Mouse (Mus musculus) hindbrain, embryonic 12.5 days (tissue): ENCODE measurements around the gene Scd4. TPM values are rescaled to one million over a fixed set of nuclear protein-coding genes. Genes with fewer than 3 reads are reported as not detected.
"Not testable (repeated sequence)": the region's sequence is repeated elsewhere in the genome, so short reads cannot be mapped to it uniquely, and the experiment has no call there.

Experiments
- ATAC-seq: fragments of 200-750 bp; cut with Nextera tagmentation; 2 replicates; pipeline ENCODE4 v1.8.0; 2017; ENCODE audit warnings: moderate TSS enrichment; ENCODE audit not compliant: low FRiP score
- H3K27ac ChIP-seq: fragments of 300-500 bp; sonication (generic); 2 replicates; pipeline ENCODE4 v1.5.1; 2016; ENCODE audit warnings: mild to moderate bottlenecking
- H3K27me3 ChIP-seq: fragments of 300-500 bp; sonication (generic); 2 replicates; pipeline ENCODE4 v1.6.1; 2016; ENCODE audit warnings: mild to moderate bottlenecking
- H3K36me3 ChIP-seq: fragments of 300-500 bp; sonication (generic); 2 replicates; pipeline ENCODE4 v1.6.1; 2016; ENCODE audit warnings: mild to moderate bottlenecking
- H3K4me1 ChIP-seq: fragments of 300-500 bp; sonication (generic); 2 replicates; pipeline ENCODE4 v1.6.1; 2016
- H3K4me2 ChIP-seq: fragments of 300-500 bp; sonication (generic); replicated peaks from 2 replicates; pipeline ENCODE4 v1.6.1; 2016; ENCODE audit warnings: mild to moderate bottlenecking
- H3K4me3 ChIP-seq: fragments of 300-500 bp; sonication (generic); 2 replicates; pipeline ENCODE4 v1.5.1; 2016; ENCODE audit warnings: mild to moderate bottlenecking
- H3K9ac ChIP-seq: fragments of 300-500 bp; sonication (generic); 2 replicates; pipeline ENCODE4 v1.6.1; 2016; ENCODE audit warnings: mild to moderate bottlenecking, moderate library complexity
- H3K9me3 ChIP-seq: fragments of 300-500 bp; sonication (generic); replicated peaks from 2 replicates; pipeline ENCODE4 v1.6.1; 2016; ENCODE audit warnings: mild to moderate bottlenecking
- WGBS: fragments of 180-500 bp; shearing (Covaris S2); methylation state at CpG from one replicate; pipeline ENCODE4 v1.1.7; 2016; 5-methylcytosine and 5-hydroxymethylcytosine counted together
- polyA plus RNA-seq: library from polyadenylated mRNA; unstranded; fragments of >200 nt; fragmentation: Nextera tagmentation; extraction: Ambion mirVana; gene quantifications from 2 replicates; pipeline ENCODE4 v1.2.1, GENCODE M21; 2016

Gene Scd4
- polyA plus RNA-seq, 1 experiment from 2014 or later: 0.10 TPM

DNA sequence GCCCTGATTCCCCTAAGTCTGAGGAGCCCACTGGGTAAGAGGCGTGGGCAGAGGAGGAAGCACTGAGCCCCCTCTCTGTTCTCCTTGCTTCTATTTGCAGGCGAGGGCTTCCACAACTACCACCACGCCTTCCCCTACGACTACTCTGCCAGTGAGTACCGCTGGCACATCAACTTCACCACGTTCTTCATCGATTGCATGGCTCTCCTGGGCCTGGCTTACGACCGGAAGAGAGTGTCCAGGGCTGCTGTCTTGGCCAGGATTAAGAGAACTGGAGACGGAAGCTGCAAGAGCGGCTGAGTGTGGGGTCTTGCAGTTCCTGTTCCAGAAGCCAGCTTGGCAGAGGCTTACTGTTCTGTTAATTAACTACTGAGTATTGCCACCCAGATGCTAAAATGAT, 30.0 kb upstream of the Scd4 start:
- no peak overlapping the region for H3K27ac ChIP-seq
- H3K9me3 ChIP-seq: no peaks in the 10 kb centered on the region
- no peak for ATAC-seq
- H3K4me1 ChIP-seq: peaks cover 54% of the 10 kb centered on the region
- no peak overlapping the region for H3K4me3 ChIP-seq
- H3K36me3 ChIP-seq: peaks cover 98% of the 10 kb centered on the region
- no peak overlapping the region for H3K9ac ChIP-seq
- WGBS: 91% methylated on average over 11 of the region's 11 CpGs
- H3K27me3 ChIP-seq: no peaks in the 10 kb centered on the region
- no peak overlapping the region for H3K4me2 ChIP-seq

DNA sequence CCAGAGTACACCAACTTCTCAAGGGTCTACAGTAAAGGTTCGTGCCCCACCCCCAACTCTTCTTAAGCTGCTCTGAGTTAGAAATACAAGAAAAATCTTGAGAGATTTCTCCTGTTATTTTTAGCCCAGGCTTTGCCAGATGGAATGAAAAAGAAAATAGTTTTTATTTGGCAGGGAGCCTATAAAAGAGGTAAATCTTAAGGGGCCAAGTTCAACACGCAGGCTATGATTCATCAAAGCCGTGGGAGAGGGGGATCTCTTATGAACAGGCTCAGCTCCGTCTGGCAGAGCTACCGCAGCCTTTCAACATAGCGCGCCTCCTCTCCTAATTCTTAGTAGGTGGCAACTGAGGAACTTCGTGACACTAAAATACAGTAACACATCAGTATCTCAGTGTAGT, 29.4 kb upstream of the Scd4 start:
- H3K36me3 ChIP-seq: peaks cover 96% of the 10 kb centered on the region
- WGBS: 84% methylated on average over 8 of the region's 8 CpGs

DNA sequence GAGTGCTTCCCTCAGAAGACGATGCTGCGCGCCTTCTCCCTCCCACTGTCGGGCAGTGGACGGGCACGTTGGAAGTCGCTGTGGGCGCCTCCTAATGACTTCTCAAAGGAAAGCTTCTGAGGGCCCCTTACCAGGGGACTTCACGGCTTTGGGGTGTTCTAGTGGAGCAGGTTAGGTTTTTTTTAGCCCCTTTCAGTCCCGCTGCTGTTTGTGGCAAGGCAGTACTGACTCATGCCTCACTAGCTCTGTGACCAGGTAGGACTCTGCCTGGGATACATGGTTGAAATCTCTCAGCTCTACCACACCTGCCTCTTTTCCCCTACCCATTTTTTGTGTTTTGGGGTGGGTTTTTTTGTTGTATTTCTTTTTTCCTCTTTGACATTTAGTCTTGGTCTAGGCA, 28.5 kb upstream of the Scd4 start:
- Histone ChIP-seq H3K36me3 (peaks cover 87% of the 10 kb centered on the region), H3K4me2 (no peak overlapping the region), H3K4me3 (no peak overlapping the region), H3K4me1 (peaks cover 39% of the 10 kb centered on the region), H3K27ac (no peak overlapping the region), H3K9ac (no peak overlapping the region), H3K9me3 (no peaks in the 10 kb centered on the region), H3K27me3 (no peaks in the 10 kb centered on the region)
- 88% methylated on average over 10 of the region's 10 CpGs for WGBS
- ATAC-seq: no peak

More for the DNA sequence above, 29.4 kb upstream of the Scd4 start:
- no peak overlapping the region for H3K9ac ChIP-seq
- peaks cover 48% of the 10 kb centered on the region for H3K4me1 ChIP-seq
- no peak overlapping the region for H3K27ac ChIP-seq
- H3K4me2 ChIP-seq: no peak overlapping the region
- H3K4me3 ChIP-seq: no peak overlapping the region
- no peak for ATAC-seq
- H3K9me3 ChIP-seq: no peaks in the 10 kb centered on the region
- no peaks in the 10 kb centered on the region for H3K27me3 ChIP-seq

DNA sequence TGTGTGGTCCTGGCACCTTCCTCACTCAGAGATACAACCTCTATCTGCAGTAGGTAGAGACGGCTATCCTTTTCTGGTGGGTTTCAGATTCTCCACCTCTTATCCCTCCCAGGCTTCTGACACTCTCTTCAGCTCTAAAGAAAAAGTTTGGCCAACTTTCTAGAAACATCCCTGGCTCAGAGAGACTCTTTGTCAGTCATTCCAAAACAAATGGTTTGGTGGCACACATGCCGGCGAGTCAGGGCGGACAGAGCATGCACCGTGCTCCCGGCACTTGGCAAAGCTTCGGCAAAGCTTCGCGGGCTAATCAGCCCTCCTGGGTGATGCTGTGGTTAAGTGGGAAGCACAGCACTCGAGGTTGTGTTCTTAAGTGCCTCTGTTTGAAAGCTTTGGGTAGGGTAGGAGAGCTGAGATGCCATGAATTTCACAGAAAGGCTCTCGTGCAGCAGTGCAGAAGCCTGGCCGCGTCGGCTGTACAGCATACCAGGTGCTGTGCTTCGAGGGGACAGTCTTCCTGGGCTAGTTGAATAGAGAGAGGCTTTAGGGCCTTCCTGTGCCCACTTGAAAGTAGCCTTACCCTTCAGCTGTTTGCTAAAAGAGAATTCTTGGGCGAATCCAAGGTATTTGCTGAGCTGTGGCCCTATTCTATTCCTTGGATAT, 27.9 kb upstream of the Scd4 start:
- peaks cover 81% of the 10 kb centered on the region for H3K36me3 ChIP-seq
- H3K27ac ChIP-seq: no peak overlapping the region
- no peaks in the 10 kb centered on the region for H3K9me3 ChIP-seq
- WGBS: 94% methylated on average over 16 of the region's 16 CpGs
- H3K4me1 ChIP-seq: peaks cover 34% of the 10 kb centered on the region
- H3K4me3 ChIP-seq: no peak overlapping the region
- ATAC-seq: no peak
- H3K27me3 ChIP-seq: no peaks in the 10 kb centered on the region
- H3K4me2 ChIP-seq: no peak overlapping the region
- H3K9ac ChIP-seq: no peak overlapping the region

DNA sequence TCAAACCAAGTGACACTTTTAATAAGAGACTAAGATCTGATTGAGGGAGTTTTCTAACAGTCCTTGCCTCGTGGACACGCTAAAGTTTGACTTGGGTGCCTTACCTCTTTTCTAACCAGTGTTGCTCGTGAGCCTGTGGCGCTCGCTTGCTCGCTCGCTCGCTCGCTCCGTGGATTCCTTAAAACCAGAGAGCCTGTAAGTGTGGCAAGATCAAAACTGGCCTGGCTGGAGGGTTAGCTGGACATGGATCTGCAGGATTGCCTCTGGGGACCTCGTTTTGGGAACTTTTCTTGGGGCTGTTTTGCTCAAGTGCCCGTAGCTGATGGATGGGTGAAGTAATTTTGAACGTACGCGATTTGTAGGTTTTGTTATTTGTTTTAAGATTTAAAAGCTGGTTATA, 27.2 kb upstream of the Scd4 start:
- H3K27ac ChIP-seq: no peak overlapping the region
- no peak overlapping the region for H3K9ac ChIP-seq
- H3K27me3 ChIP-seq: no peaks in the 10 kb centered on the region
- no peaks in the 10 kb centered on the region for H3K9me3 ChIP-seq
- H3K4me2 ChIP-seq: no peak overlapping the region
- WGBS: 92% methylated on average over 15 of the region's 15 CpGs
- H3K4me3 ChIP-seq: no peak overlapping the region
- no peak for ATAC-seq
- peaks cover 28% of the 10 kb centered on the region for H3K4me1 ChIP-seq
- peaks cover 74% of the 10 kb centered on the region for H3K36me3 ChIP-seq

DNA sequence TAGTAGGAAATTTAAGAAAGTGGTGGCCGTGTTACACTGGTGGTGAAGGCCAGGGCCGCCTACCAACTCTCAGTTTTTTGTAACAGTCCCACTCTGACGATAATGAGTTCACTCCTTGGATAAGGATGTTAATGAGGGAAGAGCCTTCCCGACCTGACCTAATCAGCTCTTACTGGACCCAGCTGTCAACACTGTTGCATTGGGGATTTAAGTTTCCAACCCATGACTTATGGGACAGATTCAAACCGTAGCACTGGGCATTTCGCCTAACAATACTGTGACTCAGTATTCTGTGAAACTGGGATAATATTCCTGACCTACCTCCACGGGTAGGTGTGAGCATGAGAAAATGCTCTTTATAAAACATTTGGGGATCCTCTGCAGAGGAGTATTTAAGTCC, 26.7 kb upstream of the Scd4 start:
- Histone ChIP-seq H3K4me2 (no peak overlapping the region), H3K9ac (no peak overlapping the region), H3K27me3 (no peaks in the 10 kb centered on the region), H3K4me1 (peaks cover 28% of the 10 kb centered on the region), H3K9me3 (no peaks in the 10 kb centered on the region), H3K36me3 (peaks cover 69% of the 10 kb centered on the region), H3K4me3 (no peak overlapping the region), H3K27ac (no peak overlapping the region)
- no peak for ATAC-seq
- 79% methylated on average over 7 of the region's 7 CpGs for WGBS

DNA sequence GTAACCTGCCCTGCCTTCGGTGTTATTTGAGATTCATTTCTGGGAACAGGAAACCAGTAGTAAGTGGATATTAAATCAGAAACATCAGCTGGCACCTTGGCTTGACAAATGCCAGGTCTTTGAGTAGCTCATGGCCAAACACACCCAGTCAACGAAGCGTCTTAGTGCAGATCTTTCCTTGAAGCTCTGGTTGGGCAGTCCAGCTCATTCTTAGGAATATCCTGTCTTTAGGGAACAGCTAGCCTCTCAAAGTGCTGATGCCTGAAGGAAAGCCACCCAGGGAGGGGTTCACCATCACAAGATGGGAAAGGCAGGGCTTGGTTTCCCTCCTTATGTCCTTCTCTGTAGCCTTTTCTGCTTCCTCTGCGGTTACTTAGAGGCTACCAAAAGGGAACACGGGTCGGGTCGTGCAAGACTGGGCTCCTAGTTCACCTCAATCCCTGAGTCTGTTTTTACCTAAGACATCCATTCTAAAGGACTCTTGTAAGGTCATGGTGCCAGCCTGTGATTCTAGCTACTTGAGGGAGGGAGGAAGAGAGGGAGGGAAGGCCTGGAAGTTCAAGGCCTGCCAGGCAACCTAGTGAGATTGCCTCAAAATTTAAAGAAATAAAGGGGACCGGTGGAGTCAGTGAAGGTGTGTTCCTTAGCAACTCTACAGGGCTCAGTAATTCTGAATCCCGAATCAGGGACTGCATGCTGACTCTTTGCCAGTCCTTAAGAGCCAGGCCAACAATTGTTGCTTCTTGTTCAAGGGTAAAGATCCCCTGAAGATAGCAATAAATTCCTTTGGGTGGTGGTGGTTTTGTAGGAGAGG, 25.6 kb upstream of the Scd4 start:
- H3K4me3 ChIP-seq: no peak overlapping the region
- no peak overlapping the region for H3K4me2 ChIP-seq
- H3K9me3 ChIP-seq: no peaks in the 10 kb centered on the region
- no peaks in the 10 kb centered on the region for H3K27me3 ChIP-seq
- no peak for ATAC-seq
- H3K9ac ChIP-seq: no peak overlapping the region
- H3K4me1 ChIP-seq: peaks cover 28% of the 10 kb centered on the region
- no peak overlapping the region for H3K27ac ChIP-seq
- 81% methylated on average over 9 of the region's 9 CpGs for WGBS
- peaks cover 59% of the 10 kb centered on the region for H3K36me3 ChIP-seq

DNA sequence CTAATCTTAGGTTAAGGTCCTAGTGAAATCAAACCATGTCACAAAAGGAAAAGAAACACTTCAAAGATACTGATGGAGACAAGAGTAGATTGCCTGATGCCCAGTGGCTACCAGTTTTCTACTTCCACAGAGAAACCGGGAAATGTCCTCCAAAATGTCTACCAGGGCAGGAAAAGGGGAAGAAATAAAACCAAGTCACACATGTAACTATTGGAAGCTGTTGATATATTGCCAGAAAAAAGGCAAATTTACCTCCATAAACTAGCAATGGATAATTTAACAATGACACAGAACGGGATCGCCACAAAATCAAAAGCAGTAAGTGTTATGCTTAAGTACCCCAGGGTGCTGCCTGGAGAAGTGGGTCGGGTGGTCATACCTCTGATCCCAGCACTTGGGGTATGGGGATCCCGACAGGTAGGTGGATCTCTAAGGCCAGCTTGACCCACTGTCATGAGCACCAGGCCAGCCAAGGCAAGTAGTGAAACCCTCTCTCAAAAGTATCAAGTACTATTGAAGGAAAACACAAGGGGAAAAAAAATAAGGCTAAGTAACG, 24.9 kb upstream of the Scd4 start:
- H3K27ac ChIP-seq: no peak overlapping the region
- H3K9me3 ChIP-seq: no peaks in the 10 kb centered on the region
- H3K36me3 ChIP-seq: peaks cover 52% of the 10 kb centered on the region
- no peaks in the 10 kb centered on the region for H3K27me3 ChIP-seq
- H3K4me2 ChIP-seq: no peak overlapping the region
- H3K4me1 ChIP-seq: peaks cover 24% of the 10 kb centered on the region
- H3K4me3 ChIP-seq: no peak overlapping the region
- no peak for ATAC-seq
- WGBS: 81% methylated on average over 6 of the region's 6 CpGs
- no peak overlapping the region for H3K9ac ChIP-seq

DNA sequence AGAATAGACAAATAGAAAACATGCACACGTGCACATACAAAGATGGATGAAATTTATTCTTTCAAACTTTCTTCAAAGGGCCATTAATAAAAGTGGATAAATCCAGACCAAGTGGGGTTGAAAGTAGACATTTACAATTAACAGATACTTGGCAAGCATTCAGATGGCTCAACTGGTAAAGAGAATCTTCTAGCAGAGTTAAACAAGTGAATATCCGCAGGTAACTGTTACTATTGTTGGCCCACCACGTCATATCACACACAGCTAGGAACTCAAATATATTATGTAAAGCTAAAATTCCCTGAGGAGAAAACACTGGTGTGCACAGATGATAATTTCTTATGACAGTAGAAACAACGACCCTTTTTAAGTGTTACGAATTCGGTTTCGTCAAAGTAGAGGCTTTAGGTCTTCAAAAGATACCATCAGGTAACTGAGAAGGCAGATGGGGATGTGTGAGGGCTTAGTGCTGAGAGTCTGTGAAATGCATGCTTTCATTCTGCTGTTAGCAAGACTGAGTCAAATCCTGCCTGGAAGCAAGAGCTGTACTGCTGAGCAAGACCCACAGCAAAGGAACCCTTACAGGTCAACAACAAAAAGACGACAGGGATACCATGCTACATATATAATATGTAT, 24.2 kb upstream of the Scd4 start:
- Histone ChIP-seq H3K27me3 (no peaks in the 10 kb centered on the region), H3K9me3 (no peaks in the 10 kb centered on the region), H3K36me3 (peaks cover 44% of the 10 kb centered on the region), H3K27ac (no peak overlapping the region), H3K9ac (no peak overlapping the region), H3K4me3 (no peak overlapping the region), H3K4me1 (peaks cover 23% of the 10 kb centered on the region), H3K4me2 (no peak overlapping the region)
- ATAC-seq: no peak
- 89% methylated on average over 8 of the region's 8 CpGs for WGBS

DNA sequence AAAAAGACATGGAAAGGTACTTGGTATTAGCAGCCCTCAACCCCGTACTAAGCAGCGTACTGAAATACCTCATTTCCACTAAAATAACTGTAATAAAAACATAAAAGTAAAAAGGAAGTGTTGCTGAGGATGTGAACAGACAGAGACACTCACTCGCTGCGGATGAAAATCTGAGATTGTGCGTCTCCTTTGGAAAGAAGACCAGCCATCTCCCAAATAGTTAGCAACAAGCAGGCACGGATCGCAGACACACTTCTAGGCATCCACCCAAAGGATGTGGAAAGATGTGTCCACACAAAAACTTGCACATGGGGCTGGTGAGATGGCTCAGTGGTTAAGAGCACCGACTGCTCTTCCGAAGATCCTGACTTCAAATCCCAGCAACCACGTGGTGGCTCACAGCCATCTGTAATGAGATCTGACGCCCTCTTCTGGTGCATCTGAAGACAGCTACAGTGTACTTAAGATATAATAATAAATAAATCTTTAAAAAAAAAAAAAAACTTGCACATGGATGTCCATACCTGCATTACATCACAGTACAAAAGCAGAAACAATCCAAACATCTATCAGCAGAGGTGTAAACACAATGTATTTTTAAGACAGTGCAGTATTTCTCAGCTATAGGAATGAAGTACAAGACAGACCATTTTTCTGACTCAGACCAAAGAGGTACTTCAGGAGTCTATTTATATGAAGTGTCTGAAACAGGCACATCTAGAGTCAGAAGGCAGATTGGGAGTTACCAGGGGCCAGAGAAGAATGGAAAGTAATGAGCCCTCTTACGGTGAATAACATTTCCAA, 23.3 kb upstream of the Scd4 start:
- H3K4me2 ChIP-seq: no peak overlapping the region
- H3K27ac ChIP-seq: no peak overlapping the region
- no peak overlapping the region for H3K9ac ChIP-seq
- H3K4me1 ChIP-seq: peaks cover 27% of the 10 kb centered on the region
- 83% methylated on average over 12 of the region's 12 CpGs for WGBS
- no peaks in the 10 kb centered on the region for H3K9me3 ChIP-seq
- H3K4me3 ChIP-seq: no peak overlapping the region
- peaks cover 36% of the 10 kb centered on the region for H3K36me3 ChIP-seq
- H3K27me3 ChIP-seq: no peaks in the 10 kb centered on the region
- ATAC-seq: no peak

DNA sequence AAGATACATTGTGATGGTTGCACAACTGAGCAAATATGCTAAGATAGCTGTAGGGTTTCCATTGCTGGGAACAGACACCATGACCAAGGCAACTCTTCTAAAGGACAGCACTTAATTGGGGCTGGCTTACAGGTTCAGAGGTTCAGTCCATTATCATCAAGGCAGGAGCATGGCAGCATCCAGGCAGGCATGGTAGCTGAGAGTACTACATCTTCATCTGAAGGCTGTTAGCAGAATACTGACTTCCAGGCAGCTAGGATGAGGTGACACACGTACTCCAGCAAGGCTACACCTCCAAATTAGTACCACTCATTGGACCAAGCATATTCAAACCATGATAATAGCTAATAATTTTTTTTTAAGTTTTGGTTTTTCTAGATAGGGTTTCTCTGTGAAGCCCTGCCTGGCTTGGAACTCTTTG, 22.7 kb upstream of the Scd4 start:
- peaks cover 25% of the 10 kb centered on the region for H3K4me1 ChIP-seq
- H3K9ac ChIP-seq, H3K27ac ChIP-seq, H3K4me2 ChIP-seq, H3K9me3 ChIP-seq, H3K4me3 ChIP-seq, ATAC-seq, H3K27me3 ChIP-seq: not testable (repeated sequence)
- peaks cover 30% of the 10 kb centered on the region for H3K36me3 ChIP-seq
- WGBS: 80% methylated on average over 1 of the region's 1 CpGs

DNA sequence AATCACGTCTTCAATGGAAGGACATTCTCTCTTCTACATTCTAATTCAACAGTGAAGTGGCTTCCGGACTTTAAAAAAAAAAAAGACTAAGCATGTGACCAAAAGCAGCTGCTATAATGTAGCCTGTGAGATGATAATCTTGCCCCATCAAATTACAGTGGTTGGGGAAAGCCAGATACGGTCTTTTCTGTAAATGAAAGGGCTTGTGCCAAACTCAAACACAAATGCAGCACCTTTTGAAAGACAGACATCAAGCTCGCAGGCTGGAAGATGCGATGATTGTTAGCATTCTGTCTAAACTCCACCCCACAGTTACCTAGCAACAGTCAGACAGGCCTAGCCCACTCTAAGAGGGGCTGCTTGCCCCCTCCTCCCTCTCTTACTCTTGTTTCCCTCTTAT, 22.1 kb upstream of the Scd4 start:
- Histone ChIP-seq H3K4me2 (no peak overlapping the region), H3K4me3 (no peak overlapping the region), H3K9me3 (no peaks in the 10 kb centered on the region), H3K27me3 (no peaks in the 10 kb centered on the region), H3K9ac (no peak overlapping the region), H3K27ac (no peak overlapping the region), H3K36me3 (peaks cover 24% of the 10 kb centered on the region), H3K4me1 (peaks cover 26% of the 10 kb centered on the region)
- WGBS: 37% methylated on average over 5 of the region's 5 CpGs
- no peak for ATAC-seq
